In genomic region chr1:191717141-191717540, GRCm38 (mm10) we compare ENCODE assay signal across 8 mouse cellular contexts. TPM values are rescaled to one million over a fixed set of nuclear protein-coding genes. Genes with fewer than 3 reads are reported as not detected.
DNase-seq lines count a peak whose midpoint lies in the region; ATAC-seq lines count a peak whose summit lies in the region.

No protein-coding gene starts in this region.

- H3K27me3 ChIP-seq in forebrain, embryonic 11.5 days (ENCODE audit: control insufficient read depth, insufficient read depth, low read length): no peaks in the 10 kb centered on the region
- H3K27me3 ChIP-seq in limb, embryonic 15.5 days: no peaks in the 10 kb centered on the region
- H3K27me3 ChIP-seq in stomach, embryonic 16.5 days (ENCODE audit: control insufficient read depth, insufficient read depth, low read length): no peaks in the 10 kb centered on the region

- WGBS in forebrain, embryonic 11.5 days: 0% methylated on average over 1 of the region's 1 CpGs
- WGBS in limb, embryonic 15.5 days: 0% methylated on average over 1 of the region's 1 CpGs
- WGBS in stomach, embryonic 16.5 days: 4% methylated on average over 1 of the region's 1 CpGs

- H3K27ac ChIP-seq in forebrain, embryonic 11.5 days (ENCODE audit: low read depth, low read length): no peak overlapping the region
- peak overlapping the region; percentile 94; the same call in 1 of the 2 replicates for H3K27ac ChIP-seq in limb, embryonic 15.5 days
- H3K27ac ChIP-seq in stomach, embryonic 16.5 days (ENCODE audit: low read length): peak overlapping the region; percentile 92; the same call in 1 of the 2 replicates

- H3K4me1 ChIP-seq in forebrain, embryonic 11.5 days (replicated peaks; ENCODE audit: control insufficient read depth, insufficient read depth, low read length): peaks cover 4% of the 10 kb centered on the region
- H3K4me1 ChIP-seq in limb, embryonic 15.5 days: peaks cover 15% of the 10 kb centered on the region; the same call in 1 of the 2 replicates
- H3K4me1 ChIP-seq in stomach, embryonic 16.5 days (ENCODE audit: control insufficient read depth, insufficient read depth, low read length): peaks cover 14% of the 10 kb centered on the region; the same call in 1 of the 2 replicates

- H3K9me3 ChIP-seq in forebrain, embryonic 11.5 days (ENCODE audit: control insufficient read depth, low read length): no peaks in the 10 kb centered on the region
- no peaks in the 10 kb centered on the region for H3K9me3 ChIP-seq in limb, embryonic 15.5 days
- H3K9me3 ChIP-seq in stomach, embryonic 16.5 days (replicated peaks; ENCODE audit: control insufficient read depth, low read length): no peaks in the 10 kb centered on the region

- H3K9ac ChIP-seq in forebrain, embryonic 11.5 days (ENCODE audit: low read length): peak overlapping the region; percentile 96
- H3K9ac ChIP-seq in limb, embryonic 15.5 days: 0 out of 2 replicates have a peak overlapping the region, but pooled peaks have one; percentile 90
- peak overlapping the region; percentile 97 for H3K9ac ChIP-seq in stomach, embryonic 16.5 days (ENCODE audit: low read length)

- DNase-seq in retina, embryonic 14.5 days (ENCODE audit: low spot score): peak; percentile 41
- no peak for DNase-seq in retina, postnatal 1 day
- no peak for DNase-seq in forebrain, embryonic 11.5 days (ENCODE audit: low spot score)
- no peak for DNase-seq in right cerebral cortex, postnatal 25 days
- DNase-seq in ovary, postnatal 14 days (ENCODE audit: low spot score): no peak
- DNase-seq in spleen, postnatal 36 days (ENCODE audit: low spot score in 2 of 2): no peak

- ATAC-seq in forebrain, embryonic 11.5 days (replicated peaks; ENCODE audit: low FRiP score): peak; percentile 11; the same call in 1 of the 2 replicates
- ATAC-seq in limb, embryonic 15.5 days (ENCODE audit: insufficient number of reproducible peaks, low FRiP score, low TSS enrichment, low read depth): no peak
- no peak for ATAC-seq in stomach, embryonic 16.5 days (ENCODE audit: insufficient read depth, low FRiP score)

- H3K4me3 ChIP-seq in forebrain, embryonic 11.5 days (ENCODE audit: low read depth, low read length): peak overlapping the region; percentile 90
- H3K4me3 ChIP-seq in limb, embryonic 15.5 days: peak overlapping the region; percentile 90
- H3K4me3 ChIP-seq in stomach, embryonic 16.5 days (replicated peaks; ENCODE audit: low read length): peak overlapping the region; percentile 87

- H3K36me3 ChIP-seq in forebrain, embryonic 11.5 days (ENCODE audit: control insufficient read depth, insufficient read depth, low read length): no peaks in the 10 kb centered on the region
- H3K36me3 ChIP-seq in limb, embryonic 15.5 days: no peaks in the 10 kb centered on the region
- no peaks in the 10 kb centered on the region for H3K36me3 ChIP-seq in stomach, embryonic 16.5 days (ENCODE audit: control insufficient read depth, insufficient read depth, low read length)

- peak overlapping the region; percentile 91 for H3K4me2 ChIP-seq in forebrain, embryonic 11.5 days (ENCODE audit: low read depth, low read length, severe bottlenecking)
- peak overlapping the region; percentile 84 for H3K4me2 ChIP-seq in limb, embryonic 15.5 days
- peak overlapping the region; percentile 94 for H3K4me2 ChIP-seq in stomach, embryonic 16.5 days (ENCODE audit: low read depth, low read length)

RNA-seq across cellular contexts. Expression of gene Lpgat1, which starts 0.5 kb away (rescaled TPM):
- 39.0 and 40.6 TPM in 2 replicates for polyA plus RNA-seq in forebrain, embryonic 11.5 days (2014; fragmentation: Nextera tagmentation; extraction: Ambion mirVana)
- 20.9 and 23.0 TPM in 2 replicates for polyA plus RNA-seq in limb, embryonic 15.5 days (2015; fragmentation: Nextera tagmentation; extraction: Ambion mirVana)
- polyA plus RNA-seq in stomach, embryonic 16.5 days (2015; fragmentation: Nextera tagmentation; extraction: Ambion mirVana): 11.2 and 12.4 TPM in 2 replicates
